Mouse (Mus musculus): Measurements from ENCODE around the gene Klhl30. TPM values are rescaled to one million over a fixed set of nuclear protein-coding genes. Genes with fewer than 3 reads are reported as not detected.

The Klhl30 gene
- total RNA-seq, 2 experiments from 2014 or later, result 68.6 to 73.2 TPM

Other genes starting within 250 kb of the Klhl30 start
- gene Rbm44, start 205.9 kb upstream of the Klhl30 start, total RNA-seq (2021), result under 1 TPM in 1 of 2 experiments, not detected in 1; 0.10 TPM
- gene Ramp1, start 171.2 kb upstream of the Klhl30 start, total RNA-seq (2021), result 10 to 100 TPM; 66.3 to 66.6 TPM
- gene Ube2f, start 100.7 kb upstream of the Klhl30 start, total RNA-seq (2021), result 10 to 100 TPM; 52.5 to 55.5 TPM
- gene Scly, start 52.7 kb upstream of the Klhl30 start, total RNA-seq (2021), result 10 to 100 TPM; 10.9 to 11.5 TPM
- gene Espnl, start 28.9 kb upstream of the Klhl30 start, total RNA-seq (2021), result under 1 TPM; 0.29 to 0.37 TPM
- gene Erfe, start 15.4 kb downstream of the Klhl30 start, total RNA-seq (2021), result 1 to 10 TPM in 1 of 2 experiments, under 1 TPM in 1; 0.88 to 2.2 TPM
- gene Ilkap, start 47.8 kb downstream of the Klhl30 start, total RNA-seq (2021), result 10 to 100 TPM; 65.7 to 71.3 TPM
- gene Hes6, start 63.0 kb downstream of the Klhl30 start, total RNA-seq (2021), result 10 to 100 TPM; 31.2 to 37.4 TPM
- 1 to 10 TPM; 7.2 to 8.6 TPM for gene Per2, start 108.3 kb downstream of the Klhl30 start, total RNA-seq (2021)
- gene Traf3ip1, start 143.6 kb downstream of the Klhl30 start, total RNA-seq (2021), result 1 to 10 TPM; 4.4 to 4.5 TPM
- gene Asb1, start 189.5 kb downstream of the Klhl30 start, total RNA-seq (2021), result 10 to 100 TPM; 14.2 to 18.1 TPM